Mouse (Mus musculus) lung, adult 2 months (tissue): ENCODE data around the gene Eef1b2.

Experiments used
- CTCF ChIP-seq: fragments of 200-500 bp; IDR thresholded peaks from 2 replicates; pipeline ENCODE4 v1.5.1; 2011; ENCODE audit warnings: mild to moderate bottlenecking, low read length, control low read depth; ENCODE audit not compliant: insufficient read depth
- POLR2A ChIP-seq: fragments of 200-500 bp; IDR thresholded peaks from 2 replicates; pipeline ENCODE4 v1.6.1; 2011; ENCODE audit warnings: low read depth, mild to moderate bottlenecking, control low read depth, low read length, borderline replicate concordance; ENCODE audit errors: extremely low read depth

GRCm38 (mm10) chr1:63188536-63188935, 11.9 kb downstream of the Eef1b2 start:
- TF ChIP-seq CTCF (no peak), POLR2A (no peak)
